Mouse (Mus musculus) c-Kit-positive CD71-negative TER-119-negative erythroid progenitor cells, embryonic 14.5 days (primary cell): Measurements from ENCODE around the gene Asb11.

Source experiments
- DNase-seq: peaks from one replicate; pipeline ENCODE4 v3.0.0-alpha.2; 2013; ENCODE audit warnings: low read depth

The Asb11 gene

GRCm38 (mm10) chrX:164445601-164446000, 8.8 kb downstream of the Asb11 start:
- no peak for DNase-seq

GRCm38 (mm10) chrX:164446106-164446551, 9.3 kb downstream of the Asb11 start:
- DNase-seq, result no peak

GRCm38 (mm10) chrX:164446835-164447681, 10.3 kb downstream of the Asb11 start:
- no peak for DNase-seq

- DNase-seq, result no peak
Measured at GRCm38 (mm10) chrX:164447682-164448071, 10.9 kb downstream of the Asb11 start.

GRCm38 (mm10) chrX:164449201-164449600, 12.4 kb downstream of the Asb11 start:
- peak; percentile 43 for DNase-seq

- no peak for DNase-seq
Measured at GRCm38 (mm10) chrX:164459205-164459878, 22.5 kb downstream of the Asb11 start.

- DNase-seq, result no peak
Measured at GRCm38 (mm10) chrX:164502258-164502657, 65.5 kb downstream of the Asb11 start.

- no peak for DNase-seq
Measured at GRCm38 (mm10) chrX:164505709-164506498, 69.1 kb downstream of the Asb11 start, which contains the start of gene Asb9. TSS of gene Asb9 (plus strand) at chrX:164506327.

GRCm38 (mm10) chrX:164507068-164507467, 70.3 kb downstream of the Asb11 start:
- no peak for DNase-seq

- DNase-seq, result no peak
Measured at GRCm38 (mm10) chrX:164508728-164509127, 71.9 kb downstream of the Asb11 start.
